Mouse (Mus musculus) neural tube, embryonic 10.5 days (tissue): ENCODE results near the gene Fat2.

Source experiments
- DNase-seq: peaks from one replicate; pipeline ENCODE4 v3.0.0-alpha.2; 2017; ENCODE audit warnings: low spot score; ENCODE audit errors: extremely low spot score

The Fat2 gene

GRCm38 (mm10) chr11:55240556-55240955 is 95.8 kb downstream of the Fat2 start:
- DNase-seq: peak; percentile 38

GRCm38 (mm10) chr11:55239496-55239895 is 96.9 kb downstream of the Fat2 start:
- no peak for DNase-seq

- DNase-seq: no peak
Observed at GRCm38 (mm10) chr11:55236815-55237214, 99.5 kb downstream of the Fat2 start.

- DNase-seq: no peak
Observed at GRCm38 (mm10) chr11:55234791-55235190, 101.6 kb downstream of the Fat2 start.

GRCm38 (mm10) chr11:55234288-55234687 is 102.1 kb downstream of the Fat2 start:
- DNase-seq: no peak

- DNase-seq: no peak
Observed at GRCm38 (mm10) chr11:55231034-55231433, 105.3 kb downstream of the Fat2 start.

- DNase-seq: no peak
Observed at GRCm38 (mm10) chr11:55221306-55221705, 115.1 kb downstream of the Fat2 start.

GRCm38 (mm10) chr11:55218473-55218872 is 117.9 kb downstream of the Fat2 start:
- no peak for DNase-seq

- no peak for DNase-seq
Observed at GRCm38 (mm10) chr11:55217880-55218279, 118.5 kb downstream of the Fat2 start.

- DNase-seq: no peak
Observed at GRCm38 (mm10) chr11:55217418-55217817, 118.9 kb downstream of the Fat2 start.

GRCm38 (mm10) chr11:55216830-55217229 is 119.5 kb downstream of the Fat2 start:
- no peak for DNase-seq

- DNase-seq: no peak
Observed at GRCm38 (mm10) chr11:55216061-55216460, 120.3 kb downstream of the Fat2 start.

GRCm38 (mm10) chr11:55214978-55215377 is 121.4 kb downstream of the Fat2 start:
- no peak for DNase-seq

- DNase-seq: no peak
Observed at GRCm38 (mm10) chr11:55214161-55214560, 122.2 kb downstream of the Fat2 start.

GRCm38 (mm10) chr11:55213518-55213917 is 122.8 kb downstream of the Fat2 start:
- DNase-seq: no peak

GRCm38 (mm10) chr11:55209626-55210353 is 126.6 kb downstream of the Fat2 start:
- DNase-seq: no peak

- no peak for DNase-seq
Observed at GRCm38 (mm10) chr11:55209032-55209431, 127.3 kb downstream of the Fat2 start.

- DNase-seq: no peak
Observed at GRCm38 (mm10) chr11:55208001-55208690, 128.2 kb downstream of the Fat2 start.

- no peak for DNase-seq
Observed at GRCm38 (mm10) chr11:55204602-55205001, 131.8 kb downstream of the Fat2 start.

- peak; percentile 98 for DNase-seq
Observed at GRCm38 (mm10) chr11:55204159-55204596, 132.2 kb downstream of the Fat2 start, which contains the start of gene Slc36a1. TSS of gene Slc36a1 (plus strand) at chr11:55204350.
